Mouse (Mus musculus) intestine, embryonic 16.5 days (tissue): ENCODE data around the gene Capn9. TPM values are rescaled to one million over a fixed set of nuclear protein-coding genes. Genes with fewer than 3 reads are reported as not detected.
A peak's percentile ranks its signal among the peaks of the same experiment; 100 is the strongest.

Experiments used
- ATAC-seq: fragments of 200-750 bp; cut with Nextera tagmentation; 2 replicates; pipeline ENCODE4 v1.8.0; 2017; ENCODE audit warnings: moderate TSS enrichment, moderate library complexity
- H3K27ac ChIP-seq: fragments of 300-500 bp; sonication (generic); 2 replicates; pipeline ENCODE4 v1.5.1; 2014; ENCODE audit warnings: mild to moderate bottlenecking, low read length
- H3K27me3 ChIP-seq: fragments of 300-500 bp; sonication (generic); replicated peaks from 2 replicates; pipeline ENCODE4 v1.6.1; 2014; ENCODE audit warnings: low read length, control low read depth, mixed read lengths; ENCODE audit not compliant: control insufficient read depth, insufficient read depth
- H3K36me3 ChIP-seq: fragments of 300-500 bp; sonication (generic); 2 replicates; pipeline ENCODE4 v1.6.1; 2014; ENCODE audit warnings: low read length, control low read depth; ENCODE audit not compliant: control insufficient read depth, insufficient read depth
- H3K4me1 ChIP-seq: fragments of 300-500 bp; sonication (generic); 2 replicates; pipeline ENCODE4 v1.6.1; 2014; ENCODE audit warnings: low read length, control low read depth, mixed read lengths; ENCODE audit not compliant: control insufficient read depth, insufficient read depth
- H3K4me2 ChIP-seq: fragments of 300-500 bp; sonication (generic); 2 replicates; pipeline ENCODE4 v1.6.1; 2014; ENCODE audit warnings: low read depth, low read length, control low read depth
- H3K4me3 ChIP-seq: fragments of 300-500 bp; sonication (generic); 2 replicates; pipeline ENCODE4 v1.5.1; 2014; ENCODE audit warnings: mild to moderate bottlenecking, low read length
- H3K9ac ChIP-seq: fragments of 300-500 bp; sonication (generic); 2 replicates; pipeline ENCODE4 v1.6.1; 2014; ENCODE audit warnings: low read depth, low read length
- H3K9me3 ChIP-seq: fragments of 300-500 bp; sonication (generic); 2 replicates; pipeline ENCODE4 v1.6.1; 2016; ENCODE audit warnings: low read length, control low read depth; ENCODE audit not compliant: control insufficient read depth
- WGBS: fragments of 180-500 bp; shearing (Covaris S2); extraction: QIAGEN DNeasy Blood & Tissue Kit; methylation state at CpG from one replicate; pipeline ENCODE4 v1.1.7; 2014; 5-methylcytosine and 5-hydroxymethylcytosine counted together
- polyA plus RNA-seq: library from polyadenylated mRNA; unstranded; fragments of >200 nt; fragmentation: Nextera tagmentation; extraction: Ambion mirVana; gene quantifications from 2 replicates; pipeline ENCODE4 v1.2.1, GENCODE M21; 2015

The Capn9 gene
- polyA plus RNA-seq, 1 experiment from 2014 or later = 2.9 TPM

- no peak for ATAC-seq
- Histone ChIP-seq H3K4me3 (no peak overlapping the region), H3K9ac (no peak overlapping the region), H3K27ac (no peak overlapping the region), H3K27me3 (no peaks in the 10 kb centered on the region), H3K4me1 (peaks cover 34% of the 10 kb centered on the region), H3K36me3 (0 out of 2 replicates have a peak, but pooled peaks cover 8% of the 10 kb centered on the region), H3K4me2 (no peak overlapping the region), H3K9me3 (no peaks in the 10 kb centered on the region)
Measured at GRCm38 (mm10) chr8:124648311-124648710, 72.4 kb downstream of the Capn9 start.

DNA sequence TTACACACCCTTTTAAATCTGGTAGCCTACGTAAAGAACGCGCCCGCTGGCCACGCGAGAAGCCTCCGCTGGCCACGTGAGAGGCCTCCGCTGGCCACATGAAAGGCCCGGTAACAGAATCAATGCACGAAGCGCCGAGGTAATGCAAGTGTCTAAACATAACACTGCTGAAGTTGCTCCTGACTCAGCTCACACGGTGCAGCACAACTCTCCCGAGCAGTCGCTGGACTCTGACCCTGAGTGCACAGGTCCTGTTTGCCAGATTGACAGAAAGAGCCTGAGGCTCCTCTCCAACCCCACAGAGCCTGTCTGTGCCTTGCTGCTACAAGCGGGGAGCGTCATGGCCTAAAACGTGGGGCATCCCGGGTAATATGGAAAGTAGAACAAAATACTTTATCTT, 75.9 kb downstream of the Capn9 start:
- Histone ChIP-seq H3K9ac (no peak overlapping the region), H3K36me3 (0 out of 2 replicates have a peak, but pooled peaks cover 3% of the 10 kb centered on the region), H3K4me3 (no peak overlapping the region), H3K27ac (peak overlapping the region; percentile 25), H3K27me3 (no peaks in the 10 kb centered on the region), H3K9me3 (no peaks in the 10 kb centered on the region), H3K4me2 (no peak overlapping the region), H3K4me1 (peaks cover 52% of the 10 kb centered on the region)
- peak; percentile 76 for ATAC-seq
- 74% methylated on average over 20 of the region's 20 CpGs for WGBS

GRCm38 (mm10) chr8:124652546-124652945, 76.6 kb downstream of the Capn9 start:
- Histone ChIP-seq H3K27me3 (no peaks in the 10 kb centered on the region), H3K36me3 (0 out of 2 replicates have a peak, but pooled peaks cover 3% of the 10 kb centered on the region), H3K9ac (peak overlapping the region; percentile 20; the same call in 1 of the 2 replicates), H3K4me1 (peaks cover 54% of the 10 kb centered on the region), H3K9me3 (no peaks in the 10 kb centered on the region), H3K4me2 (no peak overlapping the region), H3K4me3 (no peak overlapping the region), H3K27ac (peak overlapping the region; percentile 80)
- ATAC-seq = peak; percentile 44
- 33% methylated on average over 4 of the region's 4 CpGs for WGBS

GRCm38 (mm10) chr8:124653568-124654475, 77.9 kb downstream of the Capn9 start:
- WGBS = 57% methylated on average over 28 of the region's 28 CpGs
- peak overlapping the region; percentile 80 for H3K27ac ChIP-seq
- H3K4me1 ChIP-seq = peaks cover 63% of the 10 kb centered on the region
- H3K4me2 ChIP-seq = no peak overlapping the region
- H3K9ac ChIP-seq = no peak overlapping the region
- no peaks in the 10 kb centered on the region for H3K9me3 ChIP-seq
- H3K27me3 ChIP-seq = no peaks in the 10 kb centered on the region
- no peak for ATAC-seq
- no peaks in the 10 kb centered on the region for H3K36me3 ChIP-seq
- no peak overlapping the region for H3K4me3 ChIP-seq

DNA sequence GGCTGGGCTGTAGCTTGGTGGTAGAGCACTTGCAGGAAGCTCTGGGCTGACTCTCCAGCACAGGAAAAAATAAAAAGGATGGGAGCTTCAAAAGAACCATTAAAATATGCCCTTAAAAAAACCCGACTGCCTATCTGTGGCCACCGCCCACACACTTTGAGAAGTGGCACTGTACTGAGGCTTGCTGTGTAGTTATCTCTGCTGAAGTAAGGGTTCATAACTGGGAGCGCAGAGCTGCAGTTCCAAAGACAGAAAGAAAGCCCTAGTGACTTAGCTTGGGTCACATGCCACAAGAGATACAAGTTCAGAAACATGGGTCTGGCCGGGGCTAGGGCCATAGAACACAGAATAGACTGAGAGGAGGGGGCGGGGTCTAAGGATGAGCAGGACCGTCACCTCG, 82.0 kb downstream of the Capn9 start:
- ATAC-seq = peak; percentile 34
- no peaks in the 10 kb centered on the region for H3K36me3 ChIP-seq
- H3K4me2 ChIP-seq = no peak overlapping the region
- H3K27ac ChIP-seq = peak overlapping the region; percentile 20; the same call in 1 of the 2 replicates
- 75% methylated on average over 7 of the region's 7 CpGs for WGBS
- peaks cover 70% of the 10 kb centered on the region for H3K4me1 ChIP-seq
- no peaks in the 10 kb centered on the region for H3K27me3 ChIP-seq
- H3K9ac ChIP-seq = no peak overlapping the region
- H3K9me3 ChIP-seq = no peaks in the 10 kb centered on the region
- H3K4me3 ChIP-seq = no peak overlapping the region

DNA sequence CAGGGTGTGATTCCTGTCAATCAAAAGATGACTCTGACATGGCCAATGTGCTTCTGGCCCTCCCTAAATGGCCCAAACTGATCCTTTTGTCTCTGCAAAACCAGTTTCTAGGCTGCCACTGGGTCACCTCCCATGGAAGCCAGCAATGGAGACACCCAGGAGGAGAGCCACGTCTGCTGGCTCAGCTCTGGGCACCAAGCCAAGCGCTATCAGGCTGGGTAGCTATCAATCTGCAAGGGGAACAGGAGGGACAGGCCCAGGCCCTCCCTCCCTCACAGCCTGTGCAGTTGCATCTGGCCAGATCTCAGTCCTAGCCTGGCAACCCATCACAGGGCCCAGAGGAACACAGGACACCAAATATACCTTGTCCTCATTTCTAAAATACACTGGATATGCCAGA, 82.5 kb downstream of the Capn9 start:
- H3K4me3 ChIP-seq = no peak overlapping the region
- no peaks in the 10 kb centered on the region for H3K36me3 ChIP-seq
- H3K4me2 ChIP-seq = no peak overlapping the region
- H3K9me3 ChIP-seq = no peaks in the 10 kb centered on the region
- no peak overlapping the region for H3K9ac ChIP-seq
- WGBS = 11% methylated on average over 2 of the region's 2 CpGs
- H3K27me3 ChIP-seq = no peaks in the 10 kb centered on the region
- H3K4me1 ChIP-seq = peaks cover 65% of the 10 kb centered on the region
- ATAC-seq = peak; percentile 78
- H3K27ac ChIP-seq = peak overlapping the region; percentile 20; the same call in 1 of the 2 replicates

DNA sequence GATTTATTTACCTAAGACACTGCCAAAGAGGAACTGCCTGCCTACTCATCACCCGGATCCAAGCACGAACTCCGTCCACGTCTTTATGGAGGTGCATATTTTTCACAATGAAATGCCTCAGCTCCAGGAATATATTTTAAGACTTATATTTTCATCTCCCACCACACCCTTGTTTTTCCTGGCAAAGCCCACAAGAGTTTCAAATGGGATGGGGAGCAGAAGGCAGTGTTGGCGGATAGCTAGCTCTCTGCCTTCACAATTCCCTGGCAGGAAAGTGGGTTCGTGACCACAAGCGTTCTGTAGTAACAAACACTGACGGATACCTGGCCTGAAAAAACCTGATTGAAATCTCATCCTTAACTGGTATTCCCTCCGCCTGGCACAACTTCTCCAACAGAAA, 85.9 kb downstream of the Capn9 start:
- Histone ChIP-seq H3K36me3 (no peaks in the 10 kb centered on the region), H3K4me3 (peak overlapping the region; percentile 97), H3K9me3 (no peaks in the 10 kb centered on the region), H3K27me3 (no peaks in the 10 kb centered on the region), H3K27ac (peak overlapping the region; percentile 92; the same call in 1 of the 2 replicates), H3K9ac (peak overlapping the region; percentile 90), H3K4me1 (peaks cover 41% of the 10 kb centered on the region), H3K4me2 (peak overlapping the region; percentile 77)
- no peak for ATAC-seq
- WGBS = 23% methylated on average over 9 of the region's 9 CpGs

DNA sequence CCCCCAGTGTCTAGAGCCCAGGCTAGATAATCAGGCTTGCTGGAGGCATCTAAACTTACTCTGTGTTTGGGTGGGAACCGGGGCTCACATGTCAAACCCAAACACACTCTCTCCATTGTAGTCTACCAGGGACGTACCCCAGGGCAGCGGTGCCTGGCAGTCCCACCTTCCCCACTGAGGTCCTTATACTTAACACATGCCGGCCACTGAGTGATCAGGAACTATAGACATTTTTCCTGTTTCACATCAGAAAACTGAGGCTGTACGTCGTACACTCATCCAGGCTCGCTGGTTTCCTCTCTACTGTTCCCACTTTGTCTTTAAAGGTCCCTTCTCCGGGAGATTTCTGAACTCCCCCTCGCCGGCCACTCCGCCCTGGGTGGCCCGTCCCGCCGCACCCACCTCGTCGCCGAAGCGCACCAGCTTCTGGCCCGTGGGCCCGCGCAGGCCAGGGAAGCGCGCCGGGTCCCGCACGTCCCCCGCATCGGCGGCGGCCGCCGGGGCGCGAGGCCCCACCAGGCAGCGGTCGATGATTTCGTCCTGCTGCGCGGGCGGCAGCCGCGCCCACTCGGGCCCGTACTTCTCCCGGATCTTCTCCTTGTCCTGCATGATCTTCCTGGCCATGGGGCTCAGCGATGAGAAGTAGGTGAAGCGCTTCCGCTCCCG, 86.7 kb downstream of the Capn9 start:
- H3K9ac ChIP-seq = peak overlapping the region; percentile 90
- under 1% methylated on average over 49 of the region's 49 CpGs for WGBS
- no peaks in the 10 kb centered on the region for H3K27me3 ChIP-seq
- H3K4me1 ChIP-seq = peaks cover 38% of the 10 kb centered on the region
- H3K4me2 ChIP-seq = peak overlapping the region; percentile 77
- peak overlapping the region; percentile 97 for H3K4me3 ChIP-seq
- no peaks in the 10 kb centered on the region for H3K9me3 ChIP-seq
- H3K27ac ChIP-seq = peak overlapping the region; percentile 92
- H3K36me3 ChIP-seq = no peaks in the 10 kb centered on the region
- peak; percentile 43 for ATAC-seq

GRCm38 (mm10) chr8:124663112-124663873, 87.4 kb downstream of the Capn9 start, which contains the start of gene 2310022B05Rik:
TSS of gene 2310022B05Rik (minus strand) at chr8:124663369.
- no peaks in the 10 kb centered on the region for H3K27me3 ChIP-seq
- peak within 1 kb of the TSS; percentile 92 for H3K27ac ChIP-seq
- WGBS = 1% methylated on average over 68 of the region's 69 CpGs
- H3K4me3 ChIP-seq = peak within 1 kb of the TSS; percentile 97
- H3K4me2 ChIP-seq = peak within 1 kb of the TSS; percentile 77
- H3K4me1 ChIP-seq = peaks cover 32% of the 10 kb centered on the region
- ATAC-seq = peak; percentile 91
- no peaks in the 10 kb centered on the region for H3K36me3 ChIP-seq
- no peaks in the 10 kb centered on the region for H3K9me3 ChIP-seq
- H3K9ac ChIP-seq = peak within 1 kb of the TSS; percentile 90
